Mouse (Mus musculus): ENCODE data around the gene Cyp2c40.
"Not testable (repeated sequence)": the region's sequence is repeated elsewhere in the genome, so short reads cannot be mapped to it uniquely, and the experiment has no call there.

Cyp2c40 gene

DNA sequence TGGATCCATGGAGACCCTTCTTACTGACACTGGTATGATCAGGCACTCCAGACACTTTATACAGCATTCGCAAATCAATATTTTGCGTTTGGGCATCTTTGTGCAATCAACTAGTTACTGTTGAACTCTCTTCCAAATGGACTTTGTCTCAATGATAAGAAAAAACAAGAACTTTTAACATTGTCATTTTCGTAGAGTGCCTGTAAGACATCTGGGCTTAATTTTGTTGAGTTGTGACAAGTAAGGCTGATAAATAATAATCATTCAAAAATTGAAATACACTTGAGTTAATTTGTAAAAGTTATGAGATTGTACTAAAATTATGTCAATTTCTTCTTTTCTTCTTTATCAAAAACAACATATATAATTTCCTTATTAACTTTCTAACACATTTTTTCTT, at the start of gene Cyp2c40:
Cyp2c40 (minus strand) TSS at position 101 of the 400 bp plus-strand sequence.
- not testable (repeated sequence) for DNase-seq (ENCODE audit: low spot score)

DNA sequence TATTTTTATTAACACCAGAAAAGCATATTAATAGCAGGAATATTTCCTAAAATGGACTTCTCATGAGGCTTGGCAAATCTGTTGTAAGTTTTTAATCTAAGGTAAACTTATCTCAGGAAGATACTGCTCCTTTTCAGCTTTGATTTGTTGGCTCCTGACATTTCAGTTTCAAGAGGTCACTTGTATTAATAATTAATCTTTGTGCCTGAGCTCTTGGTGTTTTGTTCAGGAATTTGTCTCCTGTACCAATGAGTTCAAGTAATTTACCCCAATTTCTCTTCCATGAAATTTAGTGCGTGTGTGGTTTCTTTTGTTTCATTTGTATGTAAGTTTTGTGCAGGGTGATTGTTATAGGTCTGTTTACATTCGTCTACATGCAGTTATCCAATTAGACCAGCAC, 8.3 kb upstream of the Cyp2c40 start:
- not testable (repeated sequence) for DNase-seq (ENCODE audit: low spot score)

DNA sequence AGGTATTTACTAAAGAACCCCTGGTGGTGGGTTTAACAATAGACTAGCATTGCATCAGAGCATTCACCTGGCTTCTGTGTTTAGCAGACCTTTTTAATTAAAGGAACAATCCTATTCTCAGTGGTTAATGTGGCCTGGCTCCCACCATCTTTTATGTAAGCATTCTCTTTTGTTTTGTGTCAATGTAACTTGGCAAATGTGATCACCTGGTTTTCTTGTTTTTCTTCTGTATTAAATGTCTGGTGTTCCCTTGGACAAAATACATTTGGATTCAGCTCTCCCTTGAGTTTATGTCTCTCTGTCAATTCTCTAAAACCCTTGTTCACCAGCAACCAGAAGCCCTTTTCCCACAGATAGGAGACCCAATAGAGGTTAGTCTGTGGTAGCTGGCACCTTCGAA, 3.8 kb upstream of the Cyp2c40 start:
- not testable (repeated sequence) for DNase-seq (ENCODE audit: low spot score)

DNA sequence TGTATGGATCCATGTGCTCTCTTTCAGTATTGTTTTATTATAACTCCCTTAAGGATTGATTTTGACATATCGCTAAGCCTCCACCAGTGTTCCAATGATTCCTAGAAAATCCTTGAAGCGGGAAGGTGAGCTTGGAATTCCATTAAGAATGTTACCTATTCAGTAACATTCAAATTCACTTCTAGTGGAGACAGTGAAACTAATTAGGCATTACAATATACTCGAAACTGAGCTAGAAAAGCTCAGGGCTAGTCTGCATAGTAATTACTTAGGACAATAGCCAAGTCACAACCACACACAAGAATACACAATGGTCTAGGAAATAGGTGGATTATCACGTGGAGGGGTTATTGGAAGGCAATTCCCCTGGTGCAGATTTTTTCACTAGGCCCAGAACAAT, 3.4 kb upstream of the Cyp2c40 start:
- DNase-seq (ENCODE audit: low spot score), result not testable (repeated sequence)

DNA sequence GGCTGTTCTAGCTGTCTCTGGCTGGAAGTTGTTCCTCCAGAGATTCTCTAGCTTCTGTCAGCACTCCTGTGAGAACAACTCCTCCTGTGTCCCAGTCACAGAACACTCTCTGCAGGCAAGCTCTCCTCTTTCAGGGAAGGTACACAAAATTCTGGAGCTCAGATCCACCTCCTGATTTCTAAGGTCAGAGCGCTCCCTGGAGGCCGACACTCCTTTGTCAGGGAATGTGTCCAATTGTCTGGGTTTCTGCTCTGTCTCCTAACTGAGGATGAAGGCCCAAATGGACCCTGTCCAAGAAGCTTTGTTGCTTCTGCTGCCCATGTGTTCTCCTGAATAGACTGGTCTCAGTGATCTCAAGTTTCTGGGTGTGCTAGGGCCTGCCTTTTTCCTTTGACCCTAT, 27.2 kb downstream of the Cyp2c40 start:
- not testable (repeated sequence) for DNase-seq (ENCODE audit: low spot score)

DNA sequence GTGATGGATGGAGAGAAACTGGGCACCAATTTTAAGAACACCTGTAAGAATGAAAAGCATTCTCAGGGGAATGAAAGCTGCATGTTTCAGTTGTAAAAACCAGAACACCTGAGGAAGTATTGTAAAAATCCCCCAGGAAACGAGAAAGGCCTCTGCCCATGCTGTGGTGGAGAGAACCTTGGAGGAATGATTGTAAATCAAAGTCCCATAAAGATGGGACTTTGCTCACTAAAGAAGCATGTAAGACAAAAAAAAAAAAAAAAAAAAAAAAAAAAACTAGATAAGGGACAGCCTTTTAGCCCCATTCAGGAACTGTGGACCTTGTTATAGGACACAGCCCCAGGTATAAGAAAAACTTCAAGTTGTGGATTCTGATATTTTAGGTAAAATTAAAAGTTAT, 67.3 kb downstream of the Cyp2c40 start:
- no peak for DNase-seq (ENCODE audit: low spot score)

DNA sequence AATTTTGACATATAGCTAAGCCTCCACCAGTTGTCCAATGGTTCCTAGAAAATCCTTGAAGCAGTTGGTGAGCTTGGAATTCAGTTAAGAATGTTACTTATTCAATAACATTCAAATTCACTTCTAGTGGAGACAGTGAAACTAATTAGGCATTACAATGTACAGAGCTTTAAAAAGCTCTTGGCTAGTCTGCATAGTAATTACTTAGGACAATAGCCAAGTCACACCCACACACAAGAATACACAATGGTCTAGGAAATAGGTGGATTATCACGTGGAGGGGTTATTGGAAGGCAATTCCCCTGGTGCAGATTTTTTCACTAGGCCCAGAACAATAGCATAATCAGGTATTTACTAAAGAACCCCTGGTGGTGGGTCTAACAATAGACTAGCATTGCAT, 68.3 kb downstream of the Cyp2c40 start:
- not testable (repeated sequence) for DNase-seq (ENCODE audit: low spot score)

DNA sequence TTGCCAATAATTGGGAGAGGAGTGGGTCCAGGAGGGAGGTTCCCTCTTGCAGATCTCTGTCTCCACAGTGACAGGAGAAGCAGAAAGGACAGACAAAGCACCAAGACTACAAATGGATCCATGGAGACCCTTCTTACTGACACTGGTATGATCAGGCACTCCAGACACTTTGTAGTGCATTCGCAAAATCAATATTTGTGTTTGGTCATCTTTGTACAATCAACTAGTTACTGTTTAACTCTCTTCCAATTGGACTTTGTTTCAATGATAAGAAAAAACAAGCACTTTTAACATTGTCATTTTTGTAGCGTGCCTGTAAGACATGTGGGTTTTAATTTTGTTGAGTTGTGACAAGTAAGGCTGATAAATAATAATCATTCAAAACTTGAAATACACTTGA, 71.7 kb downstream of the Cyp2c40 start, which contains the start of gene Cyp2c68:
Cyp2c68 (minus strand) TSS at position 135 of the 400 bp plus-strand sequence.
- DNase-seq (ENCODE audit: low spot score), result no peak

Measured in testis, postnatal 10 days (tissue).